Mouse (Mus musculus) liver, embryonic 11.5 days (tissue): ENCODE measurements around the gene Cdh12. TPM values are rescaled to one million over a fixed set of nuclear protein-coding genes. Genes with fewer than 3 reads are reported as not detected.
A peak's percentile ranks its signal among the peaks of the same experiment; 100 is the strongest.
"Not testable (repeated sequence)": the region's sequence is repeated elsewhere in the genome, so short reads cannot be mapped to it uniquely, and the experiment has no call there.

Experiments used
- ATAC-seq: fragments of 200-750 bp; cut with Nextera tagmentation; replicated peaks from 2 replicates; pipeline ENCODE4 v1.8.0; 2017; ENCODE audit warnings: moderate number of reproducible peaks, mild to moderate bottlenecking, moderate TSS enrichment, moderate library complexity; ENCODE audit not compliant: low FRiP score
- DNase-seq: peaks from one replicate; pipeline ENCODE4 v3.0.0-alpha.2; 2017; ENCODE audit warnings: low spot score
- H3K27ac ChIP-seq: fragments of 300-500 bp; sonication (generic); 2 replicates; pipeline ENCODE4 v1.5.1; 2014; ENCODE audit warnings: mild to moderate bottlenecking, low read depth, low read length, control low read depth
- H3K27me3 ChIP-seq: fragments of 300-500 bp; sonication (generic); replicated peaks from 2 replicates; pipeline ENCODE4 v1.6.1; 2014; ENCODE audit warnings: low read length, mixed read lengths; ENCODE audit not compliant: control insufficient read depth, insufficient read depth
- H3K36me3 ChIP-seq: fragments of 300-500 bp; sonication (generic); 2 replicates; pipeline ENCODE4 v1.6.1; 2014; ENCODE audit warnings: mild to moderate bottlenecking, low read length, moderate library complexity, mixed read lengths; ENCODE audit not compliant: control insufficient read depth, insufficient read depth
- H3K4me1 ChIP-seq: fragments of 300-500 bp; sonication (generic); replicated peaks from 2 replicates; pipeline ENCODE4 v1.6.1; 2014; ENCODE audit warnings: low read length, mixed read lengths; ENCODE audit not compliant: control insufficient read depth, insufficient read depth
- H3K4me2 ChIP-seq: fragments of 300-500 bp; sonication (generic); 2 replicates; pipeline ENCODE4 v1.6.1; 2014; ENCODE audit warnings: mild to moderate bottlenecking, control low read depth, moderate library complexity
- H3K4me3 ChIP-seq: fragments of 300-500 bp; sonication (generic); 2 replicates; pipeline ENCODE4 v1.5.1; 2014; ENCODE audit warnings: low read depth, low read length, control low read depth
- H3K9ac ChIP-seq: fragments of 300-500 bp; sonication (generic); 2 replicates; pipeline ENCODE4 v1.6.1; 2014; ENCODE audit warnings: low read depth, low read length, control low read depth
- H3K9me3 ChIP-seq: fragments of 300-500 bp; sonication (generic); 2 replicates; pipeline ENCODE4 v1.6.1; 2016; ENCODE audit warnings: low read length, inconsistent platforms, mixed read lengths; ENCODE audit not compliant: control insufficient read depth
- WGBS: fragments of 180-500 bp; shearing (Covaris S2); extraction: QIAGEN DNeasy Blood & Tissue Kit; methylation state at CpG from one replicate; pipeline ENCODE4 v1.1.7; 2014; 5-methylcytosine and 5-hydroxymethylcytosine counted together
- polyA plus RNA-seq: library from polyadenylated mRNA; unstranded; fragments of >200 nt; fragmentation: Nextera tagmentation; extraction: Ambion mirVana; gene quantifications from 2 replicates; pipeline ENCODE4 v1.2.1, GENCODE M21; 2014

Cdh12 gene
- polyA plus RNA-seq, 1 experiment from 2014 or later: 0.10 TPM

GRCm38 (mm10) chr15:21063683-21064082, 614.6 kb downstream of the Cdh12 start:
- no peak overlapping the region for H3K27ac ChIP-seq
- H3K9ac ChIP-seq: no peak overlapping the region
- no peaks in the 10 kb centered on the region for H3K4me1 ChIP-seq
- H3K4me3 ChIP-seq: no peak overlapping the region
- ATAC-seq (no peak), DNase-seq (no peak)
- no peaks in the 10 kb centered on the region for H3K9me3 ChIP-seq
- H3K36me3 ChIP-seq: no peaks in the 10 kb centered on the region
- no peaks in the 10 kb centered on the region for H3K27me3 ChIP-seq
- WGBS: 63% methylated on average over 1 of the region's 1 CpGs
- no peak overlapping the region for H3K4me2 ChIP-seq

DNA sequence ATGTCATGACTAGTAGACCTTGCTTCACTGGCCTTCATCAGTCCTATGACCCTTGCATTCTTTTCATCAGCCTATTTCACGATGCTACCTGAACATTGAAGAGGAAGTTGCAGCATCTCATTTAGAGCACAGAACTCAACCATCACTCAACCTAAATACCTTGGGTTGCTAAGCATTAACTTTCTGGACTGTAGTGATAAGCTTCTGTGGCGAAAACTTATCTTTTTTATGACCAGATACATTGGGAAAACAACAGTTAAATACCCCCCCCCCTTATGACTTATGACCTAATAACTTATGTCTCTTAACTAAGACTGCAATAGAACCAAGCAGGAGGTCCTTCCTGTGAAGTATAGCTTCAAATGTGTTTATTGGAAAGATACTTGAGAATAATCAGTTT, 620.2 kb downstream of the Cdh12 start:
- Histone ChIP-seq H3K9me3 (no peaks in the 10 kb centered on the region), H3K36me3 (no peaks in the 10 kb centered on the region), H3K4me3 (no peak overlapping the region), H3K4me2 (no peak overlapping the region), H3K4me1 (no peaks in the 10 kb centered on the region), H3K27me3 (no peaks in the 10 kb centered on the region), H3K27ac (no peak overlapping the region), H3K9ac (no peak overlapping the region)
- DNase-seq (no peak), ATAC-seq (no peak)
- WGBS: 69% methylated on average over 2 of the region's 2 CpGs

DNA sequence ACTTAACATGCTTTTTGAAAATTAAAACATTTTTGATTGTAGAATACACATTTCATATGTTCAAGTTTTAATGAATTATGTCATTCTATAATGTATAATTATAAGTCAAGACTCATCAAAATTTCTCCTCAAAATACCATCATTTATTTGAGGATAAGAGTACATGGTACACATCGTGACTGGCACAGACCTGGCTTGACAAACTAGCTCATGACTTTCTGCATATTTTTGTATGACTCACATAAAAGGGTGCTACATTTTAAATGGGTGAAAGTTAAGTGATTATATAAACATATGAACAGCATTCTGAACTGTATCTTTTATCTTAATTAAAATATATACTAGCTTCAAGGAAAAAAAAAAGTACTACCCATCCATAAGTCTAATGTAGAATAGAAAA, 643.8 kb downstream of the Cdh12 start:
- no peaks in the 10 kb centered on the region for H3K4me1 ChIP-seq
- no peak for ATAC-seq
- H3K4me3 ChIP-seq: no peak overlapping the region
- no peaks in the 10 kb centered on the region for H3K36me3 ChIP-seq
- no peak overlapping the region for H3K4me2 ChIP-seq
- no peaks in the 10 kb centered on the region for H3K9me3 ChIP-seq
- H3K27ac ChIP-seq: no peak overlapping the region
- 88% methylated on average over 1 of the region's 1 CpGs for WGBS
- no peak overlapping the region for H3K9ac ChIP-seq
- no peak for DNase-seq
- no peaks in the 10 kb centered on the region for H3K27me3 ChIP-seq

DNA sequence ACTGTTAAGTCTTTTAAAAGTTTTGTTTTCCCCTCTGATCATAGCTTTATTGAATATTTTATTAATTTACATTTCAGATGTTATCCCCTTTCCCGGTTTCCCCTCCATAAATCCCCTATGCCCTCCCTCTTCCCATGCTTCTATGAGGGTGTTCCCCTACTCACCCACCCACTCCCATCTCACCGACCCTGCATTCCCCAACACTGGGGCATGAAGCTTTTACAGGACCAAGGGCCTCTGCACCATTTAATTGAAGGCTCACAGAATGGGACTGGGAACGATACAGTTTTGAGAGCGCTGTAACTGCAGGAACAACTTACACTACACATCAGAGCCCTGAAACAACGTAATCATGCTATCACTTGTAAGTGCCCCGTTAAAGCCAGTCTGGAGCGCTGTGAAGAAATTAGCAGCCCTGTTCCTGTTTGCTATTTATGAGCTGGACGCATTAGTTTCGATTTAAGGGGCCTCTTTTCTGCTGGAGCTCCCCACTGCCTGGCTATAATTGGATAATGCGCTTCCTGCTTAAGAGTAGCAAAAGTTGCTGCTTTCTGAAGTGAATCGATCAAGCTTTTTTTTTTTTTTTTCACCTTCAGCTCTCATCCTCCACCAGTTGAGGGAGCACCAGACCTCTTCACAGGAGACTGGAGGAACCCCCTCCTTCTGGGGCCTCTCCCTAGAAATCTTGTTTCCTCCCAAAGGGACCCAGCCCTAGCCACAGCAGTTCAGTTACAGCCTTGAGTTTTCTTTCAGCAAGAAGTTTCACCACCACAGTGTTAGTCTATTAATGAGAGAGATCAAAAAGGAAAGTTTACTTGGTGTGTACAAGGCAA, 660.2 kb downstream of the Cdh12 start:
- no peak for ATAC-seq
- no peak for DNase-seq
- no peak overlapping the region for H3K4me3 ChIP-seq
- no peak overlapping the region for H3K27ac ChIP-seq
- H3K4me2 ChIP-seq: peak overlapping the region; percentile 33; the same call in 1 of the 2 replicates
- WGBS: 24% methylated on average over 11 of the region's 11 CpGs
- no peaks in the 10 kb centered on the region for H3K9me3 ChIP-seq
- H3K36me3 ChIP-seq: no peaks in the 10 kb centered on the region
- H3K27me3 ChIP-seq: no peaks in the 10 kb centered on the region
- no peak overlapping the region for H3K9ac ChIP-seq
- H3K4me1 ChIP-seq: no peaks in the 10 kb centered on the region

GRCm38 (mm10) chr15:21109889-21110500, 660.9 kb downstream of the Cdh12 start:
- Histone ChIP-seq H3K9ac (no peak overlapping the region), H3K27ac (no peak overlapping the region), H3K36me3 (no peaks in the 10 kb centered on the region), H3K4me3 (no peak overlapping the region), H3K4me1 (no peaks in the 10 kb centered on the region), H3K9me3 (no peaks in the 10 kb centered on the region), H3K4me2 (no peak overlapping the region), H3K27me3 (no peaks in the 10 kb centered on the region)
- ATAC-seq (no peak), DNase-seq (no peak)
- 68% methylated on average over 4 of the region's 4 CpGs for WGBS

DNA sequence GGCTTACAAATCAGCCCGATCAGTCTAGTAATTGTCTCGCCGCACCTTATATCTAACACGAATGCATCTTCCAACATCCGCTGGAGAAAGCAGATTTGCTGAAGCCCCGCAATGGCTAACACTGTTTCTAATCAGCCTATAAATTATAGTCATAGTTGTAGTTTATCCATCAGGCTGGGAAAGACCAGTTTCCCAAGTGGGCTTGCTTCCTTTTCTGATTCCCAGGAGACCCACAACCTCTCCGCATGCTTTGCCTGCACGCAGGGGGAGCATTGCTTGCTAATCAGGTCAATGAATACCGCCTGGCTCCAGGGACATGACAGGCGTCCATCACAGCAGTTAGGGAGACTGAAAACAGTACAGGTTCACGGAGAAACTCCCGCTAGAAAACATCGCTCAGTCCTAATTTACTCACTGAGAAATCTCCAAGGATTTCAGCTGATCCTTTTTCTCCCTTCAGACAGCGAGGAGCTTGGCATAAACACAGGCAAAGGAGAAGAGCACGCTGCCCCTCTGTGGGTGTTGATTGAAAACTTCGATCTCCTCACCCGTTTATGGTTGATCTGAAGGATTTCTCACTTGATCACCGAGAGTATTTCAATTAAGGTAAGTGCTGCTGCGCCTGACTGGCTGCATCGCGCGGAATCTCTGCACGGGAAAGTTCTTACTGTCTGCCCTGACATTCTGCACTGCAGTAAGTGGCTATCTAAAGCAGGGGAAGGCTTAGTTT, 662.0 kb downstream of the Cdh12 start:
- 21% methylated on average over 23 of the region's 23 CpGs for WGBS
- peak overlapping the region; percentile 50 for H3K4me2 ChIP-seq

GRCm38 (mm10) chr15:21114775-21115174, 665.7 kb downstream of the Cdh12 start:
- DNase-seq: not testable (repeated sequence)
- whole genome bisulfite sequencing: 80% methylated on average over 2 of the region's 2 CpGs

More for the DNA sequence above, 662.0 kb downstream of the Cdh12 start:
- Histone ChIP-seq H3K9ac (no peak overlapping the region), H3K27ac (no peak overlapping the region), H3K9me3 (no peaks in the 10 kb centered on the region), H3K27me3 (no peaks in the 10 kb centered on the region), H3K4me1 (no peaks in the 10 kb centered on the region), H3K36me3 (no peaks in the 10 kb centered on the region), H3K4me3 (no peak overlapping the region)
- DNase-seq: no peak
- no peak for ATAC-seq

GRCm38 (mm10) chr15:21130660-21131059, 681.6 kb downstream of the Cdh12 start:
- DNase-seq: no peak
- H3K27ac ChIP-seq: no peak overlapping the region
- no peaks in the 10 kb centered on the region for H3K27me3 ChIP-seq
- no peak for ATAC-seq
- H3K4me1 ChIP-seq: no peaks in the 10 kb centered on the region
- no peaks in the 10 kb centered on the region for H3K36me3 ChIP-seq
- no peaks in the 10 kb centered on the region for H3K9me3 ChIP-seq
- no peak overlapping the region for H3K4me2 ChIP-seq
- H3K4me3 ChIP-seq: no peak overlapping the region
- H3K9ac ChIP-seq: no peak overlapping the region

More at GRCm38 (mm10) chr15:21114775-21115174, 665.7 kb downstream of the Cdh12 start:
- not testable (repeated sequence) for H3K9ac ChIP-seq, H3K27me3 ChIP-seq, ATAC-seq, H3K36me3 ChIP-seq, H3K4me1 ChIP-seq, H3K4me3 ChIP-seq, H3K4me2 ChIP-seq, H3K27ac ChIP-seq, H3K9me3 ChIP-seq
